Mouse (Mus musculus) kidney, adult 2 months (tissue): ENCODE data around the gene Gm21883. TPM values are rescaled to one million over a fixed set of nuclear protein-coding genes. Genes with fewer than 3 reads are reported as not detected.
"Not testable (repeated sequence)": the region's sequence is repeated elsewhere in the genome, so short reads cannot be mapped to it uniquely, and the experiment has no call there.

Experiments
- DNase-seq: peaks from one replicate; pipeline ENCODE4 v3.0.0; 2021
- H3K27ac ChIP-seq: fragments of 200-500 bp; 2 replicates; pipeline ENCODE4 v1.5.1; 2012; ENCODE audit warnings: low read depth, low read length, control low read depth, inconsistent platforms; ENCODE audit not compliant: insufficient read depth
- H3K27me3 ChIP-seq: fragments of 200-500 bp; replicated peaks from 2 replicates; pipeline ENCODE4 v1.6.1; 2012; ENCODE audit warnings: mild to moderate bottlenecking, moderate library complexity, low read length, inconsistent platforms; ENCODE audit not compliant: control insufficient read depth, insufficient read depth
- H3K36me3 ChIP-seq: fragments of 200-500 bp; 2 replicates; pipeline ENCODE4 v1.6.1; 2012; ENCODE audit warnings: mild to moderate bottlenecking, moderate library complexity, low read length, inconsistent platforms; ENCODE audit not compliant: control insufficient read depth, insufficient read depth
- H3K4me1 ChIP-seq: fragments of 200-500 bp; 2 replicates; pipeline ENCODE4 v1.6.1; 2011; ENCODE audit warnings: low read length; ENCODE audit not compliant: control insufficient read depth, insufficient read depth
- H3K4me3 ChIP-seq: fragments of 200-500 bp; 2 replicates; pipeline ENCODE4 v1.5.1; 2011; ENCODE audit warnings: mild to moderate bottlenecking, low read depth, low read length, control low read depth; ENCODE audit not compliant: insufficient read depth
- WGBS: fragments of 180-500 bp; shearing (Covaris S2); methylation state at CpG from one replicate; pipeline ENCODE4 v1.1.7; 2018; 5-methylcytosine and 5-hydroxymethylcytosine counted together
- polyA plus RNA-seq: library from polyadenylated mRNA; depleted of rRNA; stranded (reverse); fragments of >200 nt; gene quantifications from 2 replicates; pipeline ENCODE4 v1.2.3, GENCODE M21; 2012; rRNA removed

Gm21883 gene
- not detected in 2 replicates for polyA plus RNA-seq

DNA sequence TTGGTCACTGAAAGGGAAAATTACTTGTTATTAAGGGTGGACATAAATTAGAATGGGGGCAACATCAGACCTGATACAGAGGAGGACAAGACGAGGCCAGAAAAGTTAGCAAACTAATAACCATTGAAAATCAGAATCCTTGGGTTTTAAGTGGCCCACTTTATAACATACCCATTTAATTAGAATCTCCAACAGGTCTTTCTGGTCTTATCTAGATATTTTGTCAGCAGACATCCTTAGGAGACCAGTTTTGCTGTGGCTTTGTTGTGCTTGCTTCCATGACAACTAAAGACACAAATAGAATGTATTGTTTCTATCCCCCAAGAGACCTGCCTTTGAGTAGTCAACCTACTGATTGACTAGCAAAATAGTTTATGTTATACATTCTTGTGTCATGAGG is at the start of gene Gm21883:
Gene Gm21883 (minus strand): TSS at position 101 of the 400 bp plus-strand sequence.
- not testable (repeated sequence) for H3K27me3 ChIP-seq, H3K4me3 ChIP-seq, H3K27ac ChIP-seq, H3K4me1 ChIP-seq, DNase-seq, H3K36me3 ChIP-seq
- no CpG with 5 or more reads among the region's 1 CpGs for WGBS

DNA sequence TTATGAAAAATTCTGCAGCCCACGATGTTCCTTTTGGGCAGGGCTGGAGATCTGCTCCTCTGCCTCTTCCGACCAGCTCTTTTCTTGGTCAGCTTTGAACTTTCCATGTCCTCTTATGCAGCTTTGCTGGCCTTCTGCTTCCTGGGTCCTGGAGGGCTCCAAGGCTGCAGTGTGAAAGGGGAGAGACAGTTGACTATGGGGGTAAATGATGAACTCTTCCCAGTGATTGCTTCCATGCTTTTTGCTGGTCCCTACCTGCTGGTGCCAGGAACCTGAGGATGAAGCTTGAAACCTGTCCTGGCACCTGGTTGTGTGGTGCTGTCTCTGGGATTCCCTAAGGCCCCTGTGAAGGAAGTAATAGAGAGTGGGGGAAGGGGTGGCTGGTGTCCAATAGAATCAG is 44.7 kb upstream of the Gm21883 start, which contains the start of gene Spin2e:
Gene Spin2e (minus strand): TSS at position 101 of the 400 bp plus-strand sequence.
- H3K36me3 ChIP-seq, H3K4me1 ChIP-seq, DNase-seq, H3K27me3 ChIP-seq, H3K4me3 ChIP-seq, H3K27ac ChIP-seq: not testable (repeated sequence)
- WGBS = 72% methylated on average over 2 of the region's 2 CpGs

Other genes with a start within 250 kb of the Gm21883 start
- not detected in 2 replicates for gene Btbd35f26, start 237.8 kb downstream of the Gm21883 start, polyA plus RNA-seq
- gene Btbd35f19, start 190.4 kb downstream of the Gm21883 start, polyA plus RNA-seq = not detected in 2 replicates
- not detected in 2 replicates for gene Spin2e, start 44.6 kb upstream of the Gm21883 start, polyA plus RNA-seq
- gene Btbd35f25, start 142.9 kb upstream of the Gm21883 start, polyA plus RNA-seq = not detected in 2 replicates